Mouse (Mus musculus) CH12.LX (cell line): Measurements from ENCODE around the gene Rdh5. TPM values are rescaled to one million over a fixed set of nuclear protein-coding genes. Genes with fewer than 3 reads are reported as not detected.

ENCODE experiments used
- DNase-seq: peaks from one replicate; pipeline ENCODE4 v3.0.0-alpha.2; 2013; ENCODE audit errors: extremely low read depth
- H3K27ac ChIP-seq: 2 replicates; pipeline ENCODE4 v1.5.1; 2012; ENCODE audit warnings: low read depth, mild to moderate bottlenecking, control low read depth, moderate library complexity; ENCODE audit not compliant: insufficient read depth
- H3K27me3 ChIP-seq: replicated peaks from 2 replicates; pipeline ENCODE3; 2012; ENCODE audit warnings: inconsistent platforms
- H3K36me3 ChIP-seq, 2 experiments: replicated peaks in 1 of 2; 2 replicates each; pipeline versions ENCODE3 to v1.6.1; 2012; ENCODE audit warnings: inconsistent platforms in 1 of 2, low read length in 1 of 2, mild to moderate bottlenecking in 1 of 2, mixed read lengths in 1 of 2, moderate library complexity in 1 of 2; ENCODE audit not compliant: control insufficient read depth in 1 of 2, insufficient read depth in 1 of 2
- H3K4me1 ChIP-seq, 2 experiments: 2 replicates each; pipeline ENCODE4 v1.6.1; 2012; ENCODE audit warnings: inconsistent platforms in 1 of 2, moderate library complexity in 1 of 2; ENCODE audit not compliant: insufficient read depth in 2 of 2, control insufficient read depth in 1 of 2
- H3K4me2 ChIP-seq: 2 replicates; pipeline ENCODE4 v1.6.1; 2012; ENCODE audit warnings: low read depth, mild to moderate bottlenecking, control low read depth; ENCODE audit not compliant: poor library complexity, insufficient read depth, severe bottlenecking
- H3K4me3 ChIP-seq, 3 experiments: fragments of 150-350 bp in 1 of 3; sonication (generic) in 1 of 3; replicated peaks in 1 of 3; 2 replicates each; pipeline versions ENCODE3 to v1.5.1; 2011 to 2012; ENCODE audit warnings: low read depth in 2 of 3, low read length in 2 of 3, mild to moderate bottlenecking in 2 of 3, moderate library complexity in 2 of 3, control low read depth in 1 of 3, improper control_type of control experiment in 1 of 3, inconsistent platforms in 1 of 3, mixed read lengths in 1 of 3; ENCODE audit not compliant: poor library complexity in 1 of 3
- H3K79me2 ChIP-seq: replicated peaks from 2 replicates; pipeline ENCODE4 v1.6.1; 2012; ENCODE audit warnings: mild to moderate bottlenecking, moderate library complexity; ENCODE audit not compliant: control insufficient read depth, poor library complexity, insufficient read depth, severe bottlenecking; ENCODE audit errors: extremely low read depth
- H3K9ac ChIP-seq: 2 replicates; pipeline ENCODE4 v1.6.1; 2012; ENCODE audit warnings: low read depth, mild to moderate bottlenecking, control low read depth, moderate library complexity; ENCODE audit not compliant: insufficient read depth
- H3K9me3 ChIP-seq: replicated peaks from 2 replicates; pipeline ENCODE3; 2012; ENCODE audit warnings: low read length, inconsistent platforms, mixed read lengths
- BHLHE40 ChIP-seq: IDR thresholded peaks from 2 replicates; pipeline ENCODE4 v1.6.1; 2011; ENCODE audit warnings: mild to moderate bottlenecking, low read depth, low read length, improper control_type of control experiment
- CHD1 ChIP-seq: IDR thresholded peaks from 2 replicates; pipeline ENCODE4 v1.6.1; 2012; ENCODE audit warnings: low read depth, low read length, improper control_type of control experiment, inconsistent platforms
- CHD2 ChIP-seq: IDR thresholded peaks from 2 replicates; pipeline ENCODE4 v1.6.1; 2011; ENCODE audit warnings: low read length, improper control_type of control experiment
- CTCF ChIP-seq, 2 experiments: IDR thresholded peaks in 1 of 2; conservative IDR thresholded peaks in 1 of 2; 2 replicates each; pipeline ENCODE4 v1.5.1; 2011 to 2012; ENCODE audit warnings: low read depth in 2 of 2, low read length in 2 of 2, improper control_type of control experiment in 1 of 2, inconsistent platforms in 1 of 2, mild to moderate bottlenecking in 1 of 2, moderate library complexity in 1 of 2
- ELF1 ChIP-seq: IDR thresholded peaks from 2 replicates; pipeline ENCODE4 v1.6.1; 2014; ENCODE audit warnings: low read depth, mild to moderate bottlenecking, inconsistent platforms, low read length, improper control_type of control experiment
- ETS1 ChIP-seq: conservative IDR thresholded peaks from 2 replicates; pipeline ENCODE4 v1.6.1; 2012; ENCODE audit warnings: low read depth, mild to moderate bottlenecking, inconsistent platforms, low read length, improper control_type of control experiment, moderate library complexity
- HCFC1 ChIP-seq: IDR thresholded peaks from 2 replicates; pipeline ENCODE4 v1.6.1; 2012; ENCODE audit warnings: low read depth, mild to moderate bottlenecking, inconsistent platforms, low read length, improper control_type of control experiment
- IRF4 ChIP-seq: IDR thresholded peaks from 2 replicates; pipeline ENCODE4 v1.6.1; 2014; ENCODE audit warnings: low read depth, mild to moderate bottlenecking, inconsistent platforms, low read length, improper control_type of control experiment
- JUN ChIP-seq: IDR thresholded peaks from 2 replicates; pipeline ENCODE4 v1.6.1; 2011; ENCODE audit warnings: low read depth, mild to moderate bottlenecking, low read length, improper control_type of control experiment, moderate library complexity; ENCODE audit not compliant: insufficient read depth
- JUND ChIP-seq: conservative IDR thresholded peaks from 2 replicates; pipeline ENCODE4 v1.6.1; 2011; ENCODE audit warnings: low read depth, low read length, improper control_type of control experiment
- KAT2A ChIP-seq: IDR thresholded peaks from 2 replicates; pipeline ENCODE4 v1.6.1; 2012; ENCODE audit warnings: low read length, improper control_type of control experiment, inconsistent platforms; ENCODE audit not compliant: insufficient replicate concordance
- MAX ChIP-seq: IDR thresholded peaks from 2 replicates; pipeline ENCODE4 v1.6.1; 2011; ENCODE audit warnings: low read length, improper control_type of control experiment
- MEF2A ChIP-seq: IDR thresholded peaks from 2 replicates; pipeline ENCODE4 v1.6.1; 2014; ENCODE audit warnings: low read depth, mild to moderate bottlenecking, inconsistent platforms, low read length, improper control_type of control experiment, borderline replicate concordance
- MXI1 ChIP-seq: IDR thresholded peaks from 2 replicates; pipeline ENCODE4 v1.6.1; 2011; ENCODE audit warnings: mild to moderate bottlenecking, low read depth, low read length, improper control_type of control experiment
- MYC ChIP-seq: IDR thresholded peaks from 2 replicates; pipeline ENCODE4 v1.6.1; 2011; ENCODE audit warnings: low read depth, mild to moderate bottlenecking, improper control_type of control experiment, low read length
- NELFE ChIP-seq: IDR thresholded peaks from 2 replicates; pipeline ENCODE4 v1.6.1; 2011; ENCODE audit warnings: low read depth, low read length, improper control_type of control experiment
- NRF1 ChIP-seq: IDR thresholded peaks from 2 replicates; pipeline ENCODE4 v1.6.1; 2014; ENCODE audit warnings: low read depth, mild to moderate bottlenecking, inconsistent platforms, low read length, improper control_type of control experiment, moderate library complexity
- POLR2A ChIP-seq: IDR thresholded peaks from 2 replicates; pipeline ENCODE4 v1.6.1; 2011; ENCODE audit warnings: low read depth, mild to moderate bottlenecking, improper control_type of control experiment, low read length
- SIN3A ChIP-seq: IDR thresholded peaks from 2 replicates; pipeline ENCODE4 v1.6.1; 2012; ENCODE audit warnings: low read length, improper control_type of control experiment, inconsistent platforms
- TBP ChIP-seq: conservative IDR thresholded peaks from 2 replicates; pipeline ENCODE4 v1.6.1; 2011; ENCODE audit warnings: low read depth, low read length, improper control_type of control experiment
- TCF12 ChIP-seq: IDR thresholded peaks from 2 replicates; pipeline ENCODE4 v1.6.1; 2014; ENCODE audit warnings: low read depth, mild to moderate bottlenecking, inconsistent platforms, low read length, improper control_type of control experiment
- USF1 ChIP-seq: IDR thresholded peaks from 2 replicates; pipeline ENCODE4 v1.6.1; 2014; ENCODE audit warnings: low read depth, mild to moderate bottlenecking, inconsistent platforms, low read length, improper control_type of control experiment
- USF2 ChIP-seq: conservative IDR thresholded peaks from 2 replicates; pipeline ENCODE4 v1.6.1; 2011; ENCODE audit warnings: low read depth, low read length, improper control_type of control experiment
- ZKSCAN1 ChIP-seq: IDR thresholded peaks from 2 replicates; pipeline ENCODE4 v1.6.1; 2012; ENCODE audit warnings: low read depth, inconsistent platforms, low read length, improper control_type of control experiment, borderline replicate concordance
- dilution Hi-C: fragments of 300-500 bp; cut with MboI; formaldehyde crosslinking; loops from 2 replicates; pipeline ENCODE4 v1.14.3; 2020; ENCODE audit warnings: low sequenced_read_pairs; ENCODE audit not compliant: extremely low pct_unique_long_range_greater_than_20kb, extremely low pct_ligation_motif_present
- in situ Hi-C: fragments of 300-500 bp; cut with MboI; formaldehyde crosslinking; loops from 3 replicates; pipeline ENCODE4 v1.14.3; 2019; ENCODE audit warnings: low sequenced_read_pairs, low pct_ligation_motif_present, low pct_unique_long_range_greater_than_20kb, mixed read lengths
- polyA plus RNA-seq: library from polyadenylated mRNA; unstranded; fragments of >175 nt; gene quantifications from 2 replicates; pipeline ENCODE4 v1.2.1, GENCODE M21; 2012; ENCODE audit warnings: low read depth; ENCODE audit not compliant: insufficient read length
- total RNA-seq, 2 experiments: library from RNA; depleted of rRNA; stranded (reverse); fragments of 300-350 nt in 1 of 2; fragments of >200 nt in 1 of 2; gene quantifications; 2 replicates each; pipeline ENCODE4 v1.2.3; 2012 to 2014

Rdh5 gene
- total and polyA plus RNA-seq, 3 experiments = 4.3 to 6.2 (median 5.2) TPM

- peak overlapping the region; percentile 81 to 91 (median 85) for H3K4me3 ChIP-seq
- H3K79me2 ChIP-seq = no peaks in the 10 kb centered on the region
- peaks cover 3% of the 10 kb centered on the region for H3K27me3 ChIP-seq
- H3K36me3 ChIP-seq = peaks cover 3 to 31% of the 10 kb centered on the region in 2 experiments
- in situ Hi-C loops = no loop called here
- DNase-seq = peak; percentile 87
- TF ChIP-seq USF1 (peak; percentile 99), MAX (peak; percentile 97), CHD1 (no peak), CTCF (conservative IDR thresholded peaks at IDR 0.05 in 1 of 2, IDR thresholded peaks at IDR 0.05 in 1 of 2; ENCODE audit: low read depth in 2 of 2, low read length in 2 of 2) (0 out of 4 replicates have a peak, but pooled peaks of 1 of the 2 experiments have one; percentile 8), MYC (0 out of 2 replicates have a peak, but pooled peaks have one; percentile 22), ETS1 (0 out of 2 replicates have a peak, but pooled peaks have one; percentile 34), KAT2A (0 out of 2 replicates have a peak, but pooled peaks have one; percentile 40), ELF1 (peak; percentile 93), TBP (0 out of 2 replicates have a peak, but pooled peaks have one; percentile 46), POLR2A (peak; percentile 62; the same call in 1 of the 2 replicates), IRF4 (peak; percentile 77), JUN (no peak), NRF1 (0 out of 2 replicates have a peak, but pooled peaks have one; percentile 48), ZKSCAN1 (no peak), MEF2A (no peak; the same call in none of the 2 replicates), MXI1 (peak; percentile 91), SIN3A (peak; percentile 99), JUND (no peak), NELFE (peak; percentile 41; the same call in 1 of the 2 replicates), USF2 (peak; percentile 100), TCF12 (peak; percentile 34; the same call in 1 of the 2 replicates), BHLHE40 (peak; percentile 98), HCFC1 (peak; percentile 71), CHD2 (peak; percentile 32; the same call in 1 of the 2 replicates)
- dilution Hi-C loops = no loop called here
- H3K4me2 ChIP-seq = peak overlapping the region; percentile 80
- no peaks in the 10 kb centered on the region for H3K9me3 ChIP-seq
- H3K4me1 ChIP-seq = peaks cover 6 to 21% of the 10 kb centered on the region in 2 experiments
- peak overlapping the region; percentile 96 for H3K9ac ChIP-seq
- peak overlapping the region; percentile 64 for H3K27ac ChIP-seq
These were observed 464 bp upstream of the Rdh5 start for GRCm38 (mm10) chr10:128923013-128923691.
